Comparison of ENCODE assay signal across 11 mouse cellular contexts in genomic region chr3:149216759-149217400, GRCm38 (mm10).
DNase-seq lines count a peak whose midpoint lies in the region; ATAC-seq and TF ChIP-seq lines count a peak whose summit lies in the region.
"Had no signal": no experiment of that assay in that cellular context is flagged by ENCODE, and none has a peak within 500 bp of the region (broad histone marks: within the 10 kb centered on the region; RNA-seq: fewer than 3 reads in every experiment).

No protein-coding gene starts in this region.

- no peak overlapping the region for H3K4me2 ChIP-seq in lung, postnatal 0 days (replicated peaks; ENCODE audit: low read depth, low read length)
- H3K4me2 ChIP-seq in intestine, embryonic 15.5 days (replicated peaks): no peak overlapping the region
- no peak overlapping the region for H3K4me2 ChIP-seq in stomach, embryonic 14.5 days (replicated peaks; ENCODE audit: low read depth, low read length)

- TF ChIP-seq EP300 in lung, postnatal 0 days (IDR thresholded peaks at IDR 0.05): peak; percentile 29; the same call in 1 of the 2 replicates

- ATAC-seq in lung, postnatal 0 days: peak; percentile 50; the same call in 1 of the 2 replicates
- peak; percentile 67 for ATAC-seq in intestine, embryonic 15.5 days
- peak; percentile 88 for ATAC-seq in stomach, embryonic 14.5 days (ENCODE audit: insufficient number of reproducible peaks, insufficient read depth, low FRiP score, low read depth)

- H3K4me1 ChIP-seq in lung, postnatal 0 days (ENCODE audit: insufficient read depth, low read depth, low read length): peaks cover 16% of the 10 kb centered on the region; the same call in 1 of the 2 replicates
- H3K4me1 ChIP-seq in lung, adult 2 months (ENCODE audit: control insufficient read depth, insufficient read depth, low read length): peaks cover 21% of the 10 kb centered on the region
- peaks cover 8% of the 10 kb centered on the region; the same call in 1 of the 2 replicates for H3K4me1 ChIP-seq in intestine, embryonic 15.5 days (replicated peaks)
- H3K4me1 ChIP-seq in stomach, embryonic 14.5 days (ENCODE audit: control insufficient read depth, insufficient read depth, low read length): 0 out of 2 replicates have a peak, but pooled peaks cover 2% of the 10 kb centered on the region

- H3K36me3 ChIP-seq in lung, postnatal 0 days (ENCODE audit: insufficient read depth, low read length): no peaks in the 10 kb centered on the region
- H3K36me3 ChIP-seq in intestine, embryonic 15.5 days: no peaks in the 10 kb centered on the region
- H3K36me3 ChIP-seq in stomach, embryonic 14.5 days (ENCODE audit: control insufficient read depth, insufficient read depth, low read length): no peaks in the 10 kb centered on the region

- no peaks in the 10 kb centered on the region for H3K9me3 ChIP-seq in lung, postnatal 0 days (ENCODE audit: low read length)
- no peaks in the 10 kb centered on the region for H3K9me3 ChIP-seq in intestine, embryonic 15.5 days
- no peaks in the 10 kb centered on the region for H3K9me3 ChIP-seq in stomach, embryonic 14.5 days (ENCODE audit: control insufficient read depth, low read depth, low read length)

- H3K9ac ChIP-seq in lung, postnatal 0 days (replicated peaks; ENCODE audit: low read depth): no peak overlapping the region
- no peak overlapping the region for H3K9ac ChIP-seq in intestine, embryonic 15.5 days
- H3K9ac ChIP-seq in stomach, embryonic 14.5 days (replicated peaks; ENCODE audit: low read depth, low read length): no peak overlapping the region

- no peaks in the 10 kb centered on the region for H3K27me3 ChIP-seq in lung, postnatal 0 days (replicated peaks; ENCODE audit: insufficient read depth, low read length)
- H3K27me3 ChIP-seq in intestine, embryonic 15.5 days (replicated peaks): no peaks in the 10 kb centered on the region
- no peaks in the 10 kb centered on the region for H3K27me3 ChIP-seq in stomach, embryonic 14.5 days (ENCODE audit: control insufficient read depth, insufficient read depth, low read length)

- no peak for TF ChIP-seq CTCF in lung, postnatal 0 days (IDR thresholded peaks at IDR 0.05)
- no peak for TF ChIP-seq CTCF in lung, adult 2 months (IDR thresholded peaks at IDR 0.05; ENCODE audit: insufficient read depth, low read length)

- H3K4me3 ChIP-seq in lung, postnatal 0 days (ENCODE audit: low read depth, low read length): no peak overlapping the region
- H3K4me3 ChIP-seq in lung, adult 2 months (replicated peaks; ENCODE audit: extremely low read depth, low read depth, low read length): no peak overlapping the region
- H3K4me3 ChIP-seq in intestine, embryonic 15.5 days (replicated peaks): no peak overlapping the region
- H3K4me3 ChIP-seq in stomach, embryonic 14.5 days (ENCODE audit: low read depth, low read length): no peak overlapping the region
- H3K4me3 ChIP-seq: myocyte had no signal

- H3K27ac ChIP-seq in lung, postnatal 0 days (ENCODE audit: low read length): no peak overlapping the region
- no peak overlapping the region for H3K27ac ChIP-seq in intestine, embryonic 15.5 days
- H3K27ac ChIP-seq in stomach, embryonic 14.5 days (ENCODE audit: low read length): peak overlapping the region; percentile 2; the same call in 1 of the 2 replicates

- TF ChIP-seq POLR2A in lung, adult 2 months (IDR thresholded peaks at IDR 0.05; ENCODE audit: borderline replicate concordance, extremely low read depth, low read depth, low read length): no peak

- peak; percentile 16 to 40 for DNase-seq in cerebellum, postnatal 10 days
- no peak for DNase-seq in cerebellum, postnatal 25 days
- peak; percentile 64 for DNase-seq in lung, postnatal 0 days (ENCODE audit: low spot score)
- DNase-seq in lung, adult 2 months: no peak
- DNase-seq in adrenal gland, postnatal 14 days: no peak
- no peak for DNase-seq in adrenal gland, adult 18-20 months (ENCODE audit: low spot score in 2 of 2)
- DNase-seq: gastrocnemius, postnatal 10 days; kidney, adult 11 months had no signal

- WGBS in lung, postnatal 0 days: 50% methylated on average over 11 of the region's 11 CpGs
- 70% methylated on average over 11 of the region's 11 CpGs for WGBS in lung, adult 2 months
- 68% methylated on average over 11 of the region's 11 CpGs for WGBS in intestine, embryonic 15.5 days
- WGBS in stomach, embryonic 14.5 days: 70% methylated on average over 10 of the region's 11 CpGs

Comparison
In these comparisons a context has a peak if more than half of its experiments do, and no peak if none do; other contexts are left out.
1. DNase-seq: peak in cerebellum, postnatal 10 days (2 of 2) and lung, postnatal 0 days (single experiment); none in cerebellum, postnatal 25 days (0 of 2), lung, adult 2 months (single experiment), adrenal gland, postnatal 14 days (single experiment) and adrenal gland, adult 18-20 months (0 of 2).
2. Peak in every context shown above with its lines, with median percentiles within 50 percentile points of each other: ATAC-seq.